Mouse (Mus musculus) neural tube, embryonic 10.5 days (tissue): Measurements from ENCODE around the gene Zfp593.
"Not testable (repeated sequence)": the region's sequence is repeated elsewhere in the genome, so short reads cannot be mapped to it uniquely, and the experiment has no call there.

ENCODE experiments used
- DNase-seq: peaks from one replicate; pipeline ENCODE4 v3.0.0-alpha.2; 2017; ENCODE audit warnings: low spot score; ENCODE audit errors: extremely low spot score

Zfp593 gene

GRCm38 (mm10) chr4:134245148-134245843 lies at the start of gene Zfp593:
TSS of gene Zfp593 (minus strand) at chr4:134245592.
- DNase-seq: peak; percentile 98

- no peak for DNase-seq
Observed at GRCm38 (mm10) chr4:134293692-134294163, 48.3 kb upstream of the Zfp593 start.

GRCm38 (mm10) chr4:134293061-134293691 lies 47.8 kb upstream of the Zfp593 start:
- DNase-seq: no peak

- peak; percentile 88 for DNase-seq
Observed at GRCm38 (mm10) chr4:134292067-134292466, 46.7 kb upstream of the Zfp593 start.

- peak; percentile 41 for DNase-seq
Observed at GRCm38 (mm10) chr4:134288397-134289256, 43.2 kb upstream of the Zfp593 start.

GRCm38 (mm10) chr4:134287575-134288025 lies 42.2 kb upstream of the Zfp593 start, which contains the start of gene Pdik1l:
TSS of gene Pdik1l (minus strand) at chr4:134287895.
- peak; percentile 84 for DNase-seq

- DNase-seq: peak; percentile 98
Observed at GRCm38 (mm10) chr4:134287168-134287564, 41.8 kb upstream of the Zfp593 start.

- DNase-seq: no peak
Observed at GRCm38 (mm10) chr4:134286226-134287167, 41.1 kb upstream of the Zfp593 start.

GRCm38 (mm10) chr4:134284942-134285341 lies 39.5 kb upstream of the Zfp593 start:
- no peak for DNase-seq

GRCm38 (mm10) chr4:134273417-134274345 lies 28.3 kb upstream of the Zfp593 start:
- DNase-seq: no peak

- DNase-seq: no peak
Observed at GRCm38 (mm10) chr4:134272731-134273416, 27.5 kb upstream of the Zfp593 start.

- no peak for DNase-seq
Observed at GRCm38 (mm10) chr4:134271979-134272378, 26.6 kb upstream of the Zfp593 start.

- DNase-seq: not testable (repeated sequence)
Observed at GRCm38 (mm10) chr4:134269622-134270021, 24.2 kb upstream of the Zfp593 start.

GRCm38 (mm10) chr4:134268102-134268655 lies 22.8 kb upstream of the Zfp593 start:
- DNase-seq: no peak

GRCm38 (mm10) chr4:134265860-134266585 lies 20.6 kb upstream of the Zfp593 start:
- no peak for DNase-seq

- DNase-seq: peak; percentile 55
Observed at GRCm38 (mm10) chr4:134263191-134263590, 17.8 kb upstream of the Zfp593 start.

GRCm38 (mm10) chr4:134258354-134258753 lies 13.0 kb upstream of the Zfp593 start:
- DNase-seq: no peak
